ENCODE assay signal across 15 mouse cellular contexts in genomic region chr8:94290606-94291005, GRCm38 (mm10). TPM values are rescaled to one million over a fixed set of nuclear protein-coding genes. Genes with fewer than 3 reads are reported as not detected.
DNase-seq lines count a peak whose midpoint lies in the region; ATAC-seq and TF ChIP-seq lines count a peak whose summit lies in the region.
"Had no signal": no experiment of that assay in that cellular context is flagged by ENCODE, and none has a peak within 500 bp of the region (broad histone marks: within the 10 kb centered on the region; RNA-seq: fewer than 3 reads in every experiment).

No protein-coding gene starts in this region.

- no peak overlapping the region for H3K9ac ChIP-seq in hindbrain, postnatal 0 days (replicated peaks; ENCODE audit: low read length)
- H3K9ac ChIP-seq: lung, embryonic 15.5 days; neural tube, embryonic 15.5 days had no signal

- no peak overlapping the region for H3K4me3 ChIP-seq in hindbrain, postnatal 0 days (ENCODE audit: low read length)
- H3K4me3 ChIP-seq: hindbrain, embryonic 10.5 days; lung, embryonic 15.5 days; neural tube, embryonic 15.5 days had no signal

- H3K4me1 ChIP-seq in hindbrain, postnatal 0 days (ENCODE audit: insufficient read depth, low read length): no peaks in the 10 kb centered on the region
- H3K4me1 ChIP-seq: hindbrain, embryonic 10.5 days had no signal

- peaks cover 8% of the 10 kb centered on the region; the same call in 1 of the 2 replicates for H3K36me3 ChIP-seq in hindbrain, postnatal 0 days (ENCODE audit: insufficient read depth, low read length)
- H3K36me3 ChIP-seq: lung, embryonic 15.5 days had no signal

- no peaks in the 10 kb centered on the region for H3K9me3 ChIP-seq in hindbrain, postnatal 0 days (ENCODE audit: low read length)
- H3K9me3 ChIP-seq: hindbrain, embryonic 10.5 days; lung, embryonic 15.5 days; neural tube, embryonic 15.5 days had no signal

- WGBS in hindbrain, postnatal 0 days: 82% methylated on average over 5 of the region's 5 CpGs

- ATAC-seq in hematopoietic stem cell, adult 5-6 weeks (replicated peaks in 1 of 2; ENCODE audit: insufficient read depth in 1 of 2, low FRiP score in 2 of 2, low TSS enrichment in 1 of 2, low read depth in 1 of 2, poor library complexity in 2 of 2, severe bottlenecking in 2 of 2): peak; percentile 54 to 58
- ATAC-seq in hindbrain, postnatal 0 days: no peak
- ATAC-seq in cerebellum, adult (ENCODE audit: insufficient number of reproducible peaks, low FRiP score, low TSS enrichment): no peak
- ATAC-seq: midbrain, embryonic 16.5 days had no signal

- H3K27me3 ChIP-seq in hindbrain, postnatal 0 days (ENCODE audit: insufficient read depth, low read length): no peaks in the 10 kb centered on the region
- H3K27me3 ChIP-seq: lung, embryonic 15.5 days; neural tube, embryonic 15.5 days had no signal

- no peak overlapping the region for H3K27ac ChIP-seq in hindbrain, postnatal 0 days
- H3K27ac ChIP-seq: hindbrain, embryonic 10.5 days; lung, embryonic 15.5 days; neural tube, embryonic 15.5 days; stomach, postnatal 0 days had no signal

- peak; percentile 11 to 19 for DNase-seq in adrenal gland, postnatal 36 days
- no peak for DNase-seq in adrenal gland, postnatal 14 days
- peak; percentile 32 for DNase-seq in layer of hippocampus, adult 11-12 months (ENCODE audit: low spot score)
- no peak for DNase-seq in layer of hippocampus, postnatal 36 days
- peak; percentile 12 for DNase-seq in c-Kit-negative CD71-positive TER-119-positive erythroid progenitor cells, embryonic 14.5 days (ENCODE audit: low read depth, low spot score)
- no peak for DNase-seq in hindbrain, postnatal 0 days (ENCODE audit: low spot score)
- DNase-seq: B cell, adult 2 months; kidney, adult 9 months had no signal

- no peak for TF ChIP-seq CTCF in hindbrain, postnatal 0 days (IDR thresholded peaks at IDR 0.05; ENCODE audit: low read depth)

- H3K4me2 ChIP-seq in hindbrain, postnatal 0 days (ENCODE audit: low read depth, low read length): no peak overlapping the region
- H3K4me2 ChIP-seq: lung, embryonic 15.5 days; neural tube, embryonic 15.5 days had no signal

RNA-seq across cellular contexts. Expression of gene Slc12a3, which starts 38.4 kb away (rescaled TPM):
- total RNA-seq in adrenal gland, postnatal 36 days (2021): not detected
- total RNA-seq in adrenal gland, postnatal 14 days (2021): 0.11 and 0.19 TPM in 2 replicates
- total RNA-seq in layer of hippocampus, postnatal 36 days (2021): under 1 TPM; 0.18 to 0.20 TPM
- not detected in 2 replicates for total RNA-seq in hematopoietic stem cell, adult 5-6 weeks (2017)
- total RNA-seq in hindbrain, postnatal 0 days (2014; rRNA removed): 0.05 TPM in 1 of 2 replicates, not detected in the other
- polyA plus RNA-seq in hindbrain, postnatal 0 days (2015; fragmentation: Nextera tagmentation; extraction: Ambion mirVana): 0.06 and 0.21 TPM in 2 replicates
- polyA plus RNA-seq: midbrain, embryonic 16.5 days had no signal

Comparison
In these comparisons a context has a peak if more than half of its experiments do, and no peak if none do; other contexts are left out.
1. DNase-seq: peak in adrenal gland, postnatal 36 days (2 of 2), layer of hippocampus, adult 11-12 months (single experiment) and c-Kit-negative CD71-positive TER-119-positive erythroid progenitor cells, embryonic 14.5 days (single experiment); none in adrenal gland, postnatal 14 days (single experiment), layer of hippocampus, postnatal 36 days (0 of 2) and hindbrain, postnatal 0 days (single experiment).
2. ATAC-seq: peak in hematopoietic stem cell, adult 5-6 weeks (2 of 2); none in hindbrain, postnatal 0 days (single experiment) and cerebellum, adult (single experiment).